Mouse (Mus musculus) thymus, postnatal 25 days (tissue): ENCODE data around the gene Baz2a.
"Not testable (repeated sequence)": the region's sequence is repeated elsewhere in the genome, so short reads cannot be mapped to it uniquely, and the experiment has no call there.

Experiments
- DNase-seq: peaks from one replicate; pipeline ENCODE4 v3.0.0; 2022

The Baz2a gene

GRCm38 (mm10) chr10:128091564-128092505 lies at the start of gene Baz2a:
TSS of gene Baz2a (plus strand) at chr10:128091577.
- peak; percentile 85 for DNase-seq

GRCm38 (mm10) chr10:128041636-128042035 lies 49.7 kb upstream of the Baz2a start:
- DNase-seq = no peak

GRCm38 (mm10) chr10:128042466-128042865 lies 48.9 kb upstream of the Baz2a start:
- no peak for DNase-seq

GRCm38 (mm10) chr10:128043041-128043835 lies 48.1 kb upstream of the Baz2a start:
- DNase-seq = peak; percentile 33

- DNase-seq = no peak
Measured at GRCm38 (mm10) chr10:128048157-128048556, 43.2 kb upstream of the Baz2a start.

- no peak for DNase-seq
Measured at GRCm38 (mm10) chr10:128049741-128050140, 41.6 kb upstream of the Baz2a start.

GRCm38 (mm10) chr10:128050355-128050754 lies 41.0 kb upstream of the Baz2a start:
- DNase-seq = no peak

GRCm38 (mm10) chr10:128051589-128051988 lies 39.8 kb upstream of the Baz2a start:
- DNase-seq = no peak

GRCm38 (mm10) chr10:128052136-128052535 lies 39.2 kb upstream of the Baz2a start:
- DNase-seq = not testable (repeated sequence)

GRCm38 (mm10) chr10:128053001-128053400 lies 38.4 kb upstream of the Baz2a start:
- DNase-seq = no peak

- DNase-seq = no peak
Measured at GRCm38 (mm10) chr10:128058184-128058583, 33.2 kb upstream of the Baz2a start.

- peak; percentile 96 for DNase-seq
Measured at GRCm38 (mm10) chr10:128058601-128059151, 32.7 kb upstream of the Baz2a start, which contains the start of gene Ptges3. TSS of gene Ptges3 (plus strand) at chr10:128058954.

- DNase-seq = peak; percentile 78
Measured at GRCm38 (mm10) chr10:128059207-128059981, 32.0 kb upstream of the Baz2a start.

- no peak for DNase-seq
Measured at GRCm38 (mm10) chr10:128061109-128061508, 30.3 kb upstream of the Baz2a start.

- DNase-seq = no peak
Measured at GRCm38 (mm10) chr10:128062221-128062989, 29.0 kb upstream of the Baz2a start.

- DNase-seq = no peak
Measured at GRCm38 (mm10) chr10:128066072-128066471, 25.3 kb upstream of the Baz2a start.

- no peak for DNase-seq
Measured at GRCm38 (mm10) chr10:128069201-128069600, 22.2 kb upstream of the Baz2a start.

GRCm38 (mm10) chr10:128070432-128070831 lies 20.9 kb upstream of the Baz2a start:
- not testable (repeated sequence) for DNase-seq

- not testable (repeated sequence) for DNase-seq
Measured at GRCm38 (mm10) chr10:128078269-128078668, 13.1 kb upstream of the Baz2a start.

- no peak for DNase-seq
Measured at GRCm38 (mm10) chr10:128080496-128080895, 10.9 kb upstream of the Baz2a start.

- no peak for DNase-seq
Measured at GRCm38 (mm10) chr10:128081807-128082476, 9.4 kb upstream of the Baz2a start.
